Mouse (Mus musculus) layer of hippocampus, adult 2 months (tissue): ENCODE data around the gene Axl. TPM values are rescaled to one million over a fixed set of nuclear protein-coding genes. Genes with fewer than 3 reads are reported as not detected.
"Not testable (repeated sequence)": the region's sequence is repeated elsewhere in the genome, so short reads cannot be mapped to it uniquely, and the experiment has no call there.

Source experiments
- DNase-seq, 2 experiments: peaks; one replicate each; pipeline ENCODE4 v3.0.0; 2022; ENCODE audit warnings: low spot score in 2 of 2
- H3K27ac ChIP-seq: fragments of 200-600 bp; 2 replicates; pipeline ENCODE4 v1.8.1; 2022
- H3K4me3 ChIP-seq: fragments of 200-600 bp; 2 replicates; pipeline ENCODE4 v1.8.1; 2022; ENCODE audit warnings: mild to moderate bottlenecking
- CTCF ChIP-seq: fragments of 200-600 bp; conservative IDR thresholded peaks from 2 replicates; pipeline ENCODE4 v1.8.1; 2022; ENCODE audit warnings: antibody characterized with exemption, mild to moderate bottlenecking, moderate library complexity
- total RNA-seq, 2 experiments: library from RNA; stranded (reverse); gene quantifications; 2 replicates each; pipeline ENCODE4 v1.2.3; 2021

Axl gene
- total RNA-seq, 2 experiments from 2014 or later: 36.6 to 41.1 TPM

DNA sequence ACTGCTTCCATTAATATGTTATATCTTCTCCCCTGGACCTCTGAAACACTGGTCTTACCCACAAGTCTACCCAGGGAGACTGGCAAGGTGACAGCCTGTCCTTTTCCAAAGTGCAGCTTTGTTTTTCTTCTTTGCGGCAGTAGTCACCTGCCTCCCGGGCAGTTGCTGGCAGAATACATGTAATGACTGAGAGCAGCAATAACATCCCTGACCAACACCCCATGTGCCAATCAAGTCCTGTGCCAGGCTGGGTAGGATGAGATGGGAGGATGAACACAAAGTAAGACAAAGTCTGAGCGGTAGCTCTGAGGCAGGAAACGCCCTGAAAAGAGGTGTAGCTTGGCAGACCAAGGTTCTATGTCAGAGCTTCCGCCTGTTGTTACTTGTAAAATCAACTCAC lies 60.7 kb downstream of the Axl start:
- DNase-seq: no peak
- H3K27ac ChIP-seq: no peak overlapping the region
- H3K4me3 ChIP-seq: no peak overlapping the region
- no peak for TF ChIP-seq CTCF

DNA sequence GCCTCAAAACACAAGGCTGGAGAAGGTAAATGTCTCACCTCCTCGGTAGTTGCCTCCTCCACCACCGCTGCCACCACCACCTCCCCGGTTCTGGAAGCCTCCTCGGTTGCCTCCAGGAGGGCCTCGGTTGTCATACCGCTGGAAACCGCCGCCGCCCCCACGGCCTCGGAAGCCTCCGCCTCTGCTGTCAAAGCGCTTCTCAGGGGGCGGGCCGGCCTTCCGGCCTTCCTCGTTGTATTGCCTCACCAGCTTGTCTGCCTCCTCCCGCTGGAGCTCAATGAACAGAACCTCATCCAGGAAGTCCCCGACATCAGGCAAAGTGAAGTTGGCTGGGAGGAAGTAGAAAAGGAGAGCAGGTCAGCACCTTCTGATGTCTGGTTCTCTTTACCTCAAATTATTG lies 62.6 kb downstream of the Axl start:
- Histone ChIP-seq H3K4me3 (no peak overlapping the region), H3K27ac (no peak overlapping the region)
- DNase-seq: no peak
- no peak for TF ChIP-seq CTCF

DNA sequence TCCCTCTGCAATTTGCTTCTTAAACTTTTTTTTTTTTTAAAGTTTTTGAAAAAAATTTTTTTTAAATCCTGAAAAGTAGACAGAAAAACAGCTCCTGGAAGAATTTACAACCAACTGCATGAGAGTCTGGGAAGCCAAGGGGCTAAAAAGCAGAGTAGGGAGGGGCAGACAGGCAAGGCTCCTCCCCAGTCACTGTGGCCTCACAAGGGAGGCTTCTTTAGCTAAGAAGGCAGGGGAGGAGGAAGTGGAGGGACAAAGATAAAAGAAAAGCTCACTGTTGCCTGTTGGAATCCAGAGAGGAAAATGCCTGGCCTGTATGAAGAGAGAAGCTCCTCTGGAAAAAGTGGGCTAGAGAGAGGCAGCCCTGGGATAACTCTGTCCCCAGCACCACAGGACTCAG lies 66.7 kb downstream of the Axl start:
- H3K4me3 ChIP-seq, H3K27ac ChIP-seq, DNase-seq: not testable (repeated sequence)

DNA sequence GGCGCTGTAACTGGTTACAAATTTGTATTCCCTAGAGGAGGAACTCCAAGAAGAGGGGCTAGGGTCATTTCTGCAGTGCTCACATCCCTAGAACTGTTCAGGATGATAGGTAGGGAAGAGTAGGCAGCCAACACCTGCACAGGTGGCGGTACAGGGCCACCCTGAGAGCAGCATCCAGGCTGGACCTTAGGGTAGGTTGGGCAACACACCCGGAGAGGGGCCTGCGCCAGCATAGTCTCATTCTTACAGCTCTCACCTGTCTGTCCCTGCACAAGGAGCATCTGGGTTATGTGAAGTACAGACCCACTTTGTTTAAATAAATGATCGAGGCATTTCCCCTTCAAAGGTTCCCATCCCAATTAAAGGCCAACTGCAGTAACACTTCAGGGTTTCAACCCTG lies 67.7 kb downstream of the Axl start:
- DNase-seq: no peak
- Histone ChIP-seq H3K4me3 (no peak overlapping the region), H3K27ac (no peak overlapping the region)
- TF ChIP-seq CTCF: no peak

DNA sequence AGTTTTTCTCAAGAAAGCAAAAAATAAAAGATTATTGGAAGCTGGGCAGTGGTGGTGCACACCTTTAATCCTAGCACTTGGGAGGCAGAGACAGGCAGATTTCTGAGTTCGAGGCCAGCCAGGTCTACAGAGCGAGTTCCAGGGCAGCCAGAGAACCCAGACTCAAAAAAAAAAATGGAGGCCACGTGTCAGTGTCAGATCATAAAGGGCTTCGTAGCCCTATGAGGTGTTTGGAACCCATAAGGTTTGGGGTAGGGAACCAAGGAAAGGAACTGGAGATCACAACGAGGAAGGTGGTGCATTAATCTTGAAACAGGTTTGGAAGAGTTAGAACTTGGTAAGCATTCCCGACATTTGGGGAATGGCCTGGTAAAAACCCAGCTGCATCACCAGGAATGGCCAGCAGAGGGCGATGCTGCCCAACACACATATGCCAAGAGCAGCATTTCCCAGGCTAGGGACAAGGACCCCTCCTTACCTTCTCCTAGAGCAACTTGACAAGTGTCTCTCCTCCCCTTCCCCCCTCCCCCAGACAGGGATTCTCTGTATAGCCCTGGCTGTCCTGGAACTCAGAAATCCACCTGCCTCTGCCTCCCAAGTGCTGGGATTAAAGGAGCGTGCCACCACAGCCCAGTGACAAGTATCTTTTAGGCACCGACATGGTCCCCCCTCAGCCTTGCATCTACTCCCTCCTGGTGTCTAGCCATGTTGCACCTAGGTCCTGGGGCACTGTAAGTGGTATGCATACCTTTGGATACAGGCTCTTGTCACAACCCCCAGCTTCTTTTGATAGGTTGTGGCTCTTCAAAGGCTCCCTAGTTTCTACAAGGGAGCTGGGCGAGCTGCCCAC lies 68.5 kb downstream of the Axl start:
- peak; percentile 74 to 85 for DNase-seq

DNA sequence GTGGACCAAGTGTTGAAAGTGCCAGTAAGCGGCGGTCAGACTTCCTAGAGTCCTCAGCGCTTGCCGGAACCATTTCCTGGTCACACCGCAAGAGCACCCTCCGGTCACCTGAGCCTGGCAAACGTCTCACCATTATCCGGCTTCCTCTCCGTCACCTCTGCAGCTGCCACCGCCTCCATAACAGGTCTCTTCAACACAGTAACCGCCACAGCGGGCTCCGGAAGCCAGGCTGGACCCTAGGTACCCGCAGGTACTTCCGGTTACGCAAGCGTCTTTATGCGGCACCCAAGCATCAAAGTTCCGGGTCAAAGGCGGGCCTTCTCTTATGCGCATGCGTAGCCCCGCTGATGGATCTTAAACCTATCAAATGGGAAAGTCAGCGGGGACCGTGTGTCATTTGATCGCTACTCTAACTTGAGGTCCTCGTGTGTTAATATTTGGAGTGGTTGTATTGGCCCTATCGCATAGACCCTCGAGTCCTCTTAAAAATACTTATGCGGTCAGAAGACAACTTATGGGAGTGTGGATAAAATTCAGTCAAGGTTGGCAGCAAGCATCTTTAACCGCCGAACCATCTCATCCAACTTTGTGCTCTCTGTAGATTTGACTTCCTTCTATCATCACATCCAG lies 69.6 kb downstream of the Axl start, which contains the start of gene Ccdc97:
Gene Ccdc97, minus strand, starts transcription at position 301 of the 630 bp plus-strand sequence.
- DNase-seq: peak; percentile 94 to 95
- Histone ChIP-seq H3K4me3 (peak within 1 kb of the TSS; percentile 86), H3K27ac (peak within 1 kb of the TSS; percentile 97)
- no peak; the same call in 1 of the 2 replicates for TF ChIP-seq CTCF

More for the DNA sequence above, 68.5 kb downstream of the Axl start:
- peak; percentile 90 for TF ChIP-seq CTCF
- no peak overlapping the region for H3K27ac ChIP-seq
- no peak overlapping the region; the same call in 1 of the 2 replicates for H3K4me3 ChIP-seq

DNA sequence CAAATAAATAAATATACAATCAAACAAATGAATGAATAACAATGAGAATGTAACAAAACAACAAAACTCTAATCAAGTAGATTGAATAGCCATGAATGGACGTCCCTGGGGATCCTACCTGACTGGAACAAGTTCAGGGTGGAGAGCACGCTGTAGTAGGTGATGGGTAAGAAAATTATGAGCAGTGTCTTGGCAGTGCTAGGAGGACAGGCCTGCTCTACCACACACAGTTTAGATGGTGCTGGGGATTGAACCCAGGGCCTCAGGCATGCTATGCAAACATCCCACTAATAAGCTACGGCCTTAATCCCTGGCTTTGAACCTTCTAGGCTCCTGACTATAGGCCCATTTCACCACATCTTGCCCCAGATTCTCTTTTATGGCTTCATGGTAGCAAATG lies 71.0 kb downstream of the Axl start:
- H3K4me3 ChIP-seq: peak overlapping the region; percentile 86
- no peak for DNase-seq
- H3K27ac ChIP-seq: no peak overlapping the region
- TF ChIP-seq CTCF: no peak

DNA sequence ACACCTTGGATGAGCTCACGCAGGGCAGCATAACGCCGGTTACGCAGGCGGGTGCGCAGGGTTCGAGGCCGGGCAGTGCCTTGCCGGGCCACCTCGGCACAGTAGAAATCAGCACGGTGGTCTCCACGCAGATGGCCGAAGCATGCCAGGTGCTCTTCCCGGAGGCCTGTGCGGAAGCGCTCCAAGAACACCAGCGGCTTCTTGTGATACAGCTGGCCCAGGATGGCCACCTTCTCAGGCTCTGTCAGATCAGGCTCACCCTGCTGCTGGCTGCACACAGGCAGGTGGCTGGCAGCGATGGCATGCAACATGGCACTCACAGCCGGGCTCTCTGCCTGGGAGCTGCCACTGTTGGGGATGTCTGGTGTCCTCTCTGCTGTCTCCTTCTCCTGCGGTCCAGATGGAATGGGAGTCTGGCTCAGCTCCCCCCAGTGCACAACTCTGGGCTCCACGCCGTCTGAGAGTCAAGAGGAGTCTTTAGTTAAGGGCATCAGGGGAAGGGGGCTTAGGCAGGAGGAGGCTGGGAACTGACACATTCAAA lies 72.7 kb downstream of the Axl start:
- H3K4me3 ChIP-seq: no peak overlapping the region
- H3K27ac ChIP-seq: peak overlapping the region; percentile 57; the same call in 1 of the 2 replicates
- TF ChIP-seq CTCF: no peak
- DNase-seq: no peak

DNA sequence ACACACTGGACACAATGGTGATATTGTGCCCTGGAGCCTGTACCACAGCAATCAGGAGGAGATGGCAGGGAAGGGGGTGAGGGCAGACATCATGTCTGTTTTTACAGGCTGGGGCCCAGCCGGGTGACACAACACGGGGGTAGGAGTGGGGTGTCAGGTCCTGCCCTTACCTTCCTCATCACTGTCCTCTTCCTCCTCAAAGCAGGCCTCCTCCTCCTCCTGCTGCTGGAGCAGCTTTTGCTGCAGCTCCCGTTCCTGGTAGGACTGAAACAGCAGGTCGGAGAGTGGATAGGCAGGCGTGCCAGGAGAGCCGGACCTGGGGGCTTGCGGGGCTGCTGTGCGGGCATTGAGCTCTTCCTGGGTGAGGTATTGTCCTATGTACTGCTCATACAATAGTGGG lies 73.9 kb downstream of the Axl start:
- Histone ChIP-seq H3K4me3 (no peak overlapping the region), H3K27ac (no peak overlapping the region)
- DNase-seq: no peak
- TF ChIP-seq CTCF: no peak

DNA sequence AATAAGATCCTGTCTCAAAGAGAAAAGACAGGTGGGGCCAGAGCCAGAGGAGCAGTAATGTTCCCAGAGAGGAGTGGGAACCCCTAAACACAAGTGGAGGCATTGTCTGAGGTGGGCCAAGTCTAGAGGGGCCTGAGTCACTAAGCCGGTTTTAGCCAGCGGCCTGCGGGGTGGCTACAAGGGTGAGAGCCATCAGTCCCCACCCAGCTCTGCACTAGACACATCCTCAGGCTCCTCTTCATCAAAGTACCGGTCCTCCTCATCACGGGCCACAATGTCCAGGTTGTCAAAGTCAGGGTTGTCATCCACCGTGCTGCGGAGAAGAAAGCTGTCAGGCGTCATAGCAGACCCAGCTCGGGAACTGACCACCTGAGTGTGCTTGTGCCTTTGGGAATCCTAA lies 75.7 kb downstream of the Axl start:
- H3K4me3 ChIP-seq: no peak overlapping the region
- DNase-seq: no peak
- H3K27ac ChIP-seq: no peak overlapping the region
- TF ChIP-seq CTCF: no peak

DNA sequence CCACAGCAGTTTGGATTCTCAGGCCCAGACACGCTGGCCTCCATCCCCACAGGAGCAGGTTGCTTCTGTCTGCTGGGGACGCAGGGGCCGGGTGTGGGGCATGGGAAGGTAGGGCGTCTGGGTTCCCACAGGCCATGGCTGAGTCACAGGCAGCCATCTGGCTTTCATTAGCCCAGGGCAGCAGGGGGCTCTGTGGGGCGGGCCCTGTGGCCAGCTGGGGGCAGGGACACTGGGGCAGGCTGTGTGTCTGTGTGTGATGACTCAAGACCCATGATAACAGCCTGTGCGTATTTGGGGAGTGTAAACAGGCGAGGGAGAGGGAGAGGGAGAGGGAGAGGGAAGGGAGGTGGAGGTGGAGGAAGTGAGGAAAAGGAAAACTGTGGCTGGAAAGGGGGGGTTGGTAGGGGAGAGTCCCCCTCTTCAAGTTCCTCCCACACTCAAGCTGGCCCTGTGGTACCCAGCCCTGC lies 76.7 kb downstream of the Axl start:
- no peak for TF ChIP-seq CTCF
- Histone ChIP-seq H3K4me3 (no peak overlapping the region), H3K27ac (peak overlapping the region; percentile 67)
- DNase-seq: no peak

DNA sequence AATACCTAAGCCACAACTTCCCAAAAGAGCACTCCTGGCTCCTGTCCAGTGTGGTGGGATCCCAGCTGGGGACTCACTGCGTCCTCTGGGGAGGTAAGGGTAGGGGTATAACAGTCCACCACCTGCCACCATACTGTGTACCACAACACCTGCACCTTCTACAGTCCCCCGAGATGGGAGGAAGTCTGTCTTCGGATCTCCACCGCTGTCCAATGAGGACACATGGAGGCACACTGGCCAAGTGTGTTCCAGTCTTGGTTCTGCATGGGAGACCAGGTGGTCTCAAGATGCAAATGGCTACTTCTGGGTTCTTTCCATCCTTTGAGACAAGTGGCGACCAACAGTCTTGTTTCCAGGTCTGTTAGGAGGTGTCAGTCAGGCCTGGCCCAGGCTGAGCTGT lies 77.3 kb downstream of the Axl start:
- H3K4me3 ChIP-seq: no peak overlapping the region; the same call in 1 of the 2 replicates
- no peak for TF ChIP-seq CTCF
- H3K27ac ChIP-seq: peak overlapping the region; percentile 59; the same call in 1 of the 2 replicates
- DNase-seq: no peak

DNA sequence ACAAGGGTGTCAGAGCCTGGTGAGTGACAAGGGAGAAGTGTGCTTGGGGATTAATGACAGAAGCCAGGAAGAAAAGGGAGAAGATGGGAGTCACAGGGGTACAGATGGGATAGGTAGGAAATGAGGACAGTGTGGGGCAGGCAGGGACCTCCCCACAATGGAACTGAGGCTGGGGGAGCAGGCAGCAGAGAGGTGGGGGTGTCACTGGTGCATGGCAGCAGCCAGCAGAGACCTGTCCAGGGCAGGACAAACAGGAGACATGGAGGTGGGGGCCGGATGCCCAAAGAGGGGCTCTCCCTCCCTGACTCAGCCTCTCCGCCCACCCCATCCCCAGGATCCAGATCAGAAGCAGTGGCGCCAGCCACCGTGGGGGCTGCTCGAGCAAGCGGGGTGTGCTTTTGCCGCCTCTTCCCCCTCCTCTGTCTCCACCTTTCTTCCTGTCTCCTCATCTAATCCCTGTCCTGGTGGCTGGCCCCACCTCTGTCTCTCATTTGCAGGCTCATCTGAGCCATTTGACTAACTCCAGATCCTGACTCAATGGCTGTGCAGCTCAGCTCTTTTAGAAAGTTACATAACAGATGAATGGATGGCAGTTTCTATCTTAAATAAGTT lies 77.9 kb downstream of the Axl start:
- H3K4me3 ChIP-seq: peak overlapping the region; percentile 18; the same call in 1 of the 2 replicates
- peak overlapping the region; percentile 59 for H3K27ac ChIP-seq
- TF ChIP-seq CTCF: no peak
- no peak for DNase-seq
